Mouse (Mus musculus) left cerebral cortex, adult 6 months (tissue): ENCODE results near the gene Gm28051. TPM values are rescaled to one million over a fixed set of nuclear protein-coding genes. Genes with fewer than 3 reads are reported as not detected.

Experiments used
- long read RNA-seq, 2 experiments: library from polyadenylated mRNA; unstranded; transcript quantifications; one replicate each; pipeline ENCODE4 v2.0.0; 2019 to 2020
- polyA plus RNA-seq: library from polyadenylated mRNA; unstranded; fragments of <200 nt; fragmentation: Nextera tagmentation; gene quantifications from 2 replicates; pipeline ENCODE4 v1.2.3, GENCODE M21; 2021

Gm28051 gene
- polyA plus RNA-seq, result not detected in 2 replicates
- long read RNA-seq, experiment 1, partial matches to known transcripts, result 1 of 12 reads
- long read RNA-seq, experiment 1, other reads (novel, unspliced or antisense), result 11 of 12 reads
- long read RNA-seq, experiment 2, partial matches to known transcripts, result 0 of 14 reads
- long read RNA-seq, experiment 2, other reads (novel, unspliced or antisense), result 14 of 14 reads

GRCm38 (mm10) chr12:102757689-102758402 is at the start of gene Gm28051, which contains the start of the genes Gon7 and Ubr7:
Gm28051 (minus strand) TSS chr12:102757765.
Gon7 (minus strand) TSS chr12:102757803.
Ubr7 (plus strand) TSS chr12:102757967.

GRCm38 (mm10) chr12:102758403-102758756 is 815 bp upstream of the Gm28051 start, which contains the start of gene Gm20604:
Gm20604 (minus strand) TSS chr12:102758672.

GRCm38 (mm10) chr12:102743589-102744574 is 13.7 kb downstream of the Gm28051 start, which contains the start of the genes Moap1 and Tmem251:
Moap1 (minus strand) TSS chr12:102743661.
Tmem251 (plus strand) TSS chr12:102743762.

GRCm38 (mm10) chr12:102704457-102705198 is 52.9 kb downstream of the Gm28051 start, which contains the start of gene Itpk1:
Itpk1 (minus strand) TSS chr12:102704930.

Other genes with a start within 250 kb of the Gm28051 start
- gene Chga, start 202.8 kb downstream of the Gm28051 start, polyA plus RNA-seq, result 112 and 202 TPM in 2 replicates
- gene Itpk1, start 52.8 kb downstream of the Gm28051 start, polyA plus RNA-seq, result 32.2 and 33.5 TPM in 2 replicates
- gene Moap1, start 14.1 kb downstream of the Gm28051 start, polyA plus RNA-seq, result 42.5 and 55.0 TPM in 2 replicates
- gene Tmem251, start 14.0 kb downstream of the Gm28051 start, polyA plus RNA-seq, result 3.7 and 7.1 TPM in 2 replicates
- 26.5 and 29.7 TPM in 2 replicates for gene Gon7, start within 50 bp of the Gm28051 start, polyA plus RNA-seq
- gene Ubr7, start 202 bp upstream of the Gm28051 start, polyA plus RNA-seq, result 22.8 and 24.7 TPM in 2 replicates
- gene Gm20604, start 907 bp upstream of the Gm28051 start, polyA plus RNA-seq, result 25.6 and 25.9 TPM in 2 replicates
- 1.6 and 6.6 TPM in 2 replicates for gene Btbd7, start 120.7 kb upstream of the Gm28051 start, polyA plus RNA-seq
- not detected in 2 replicates for gene Cox8c, start 141.6 kb upstream of the Gm28051 start, polyA plus RNA-seq
- gene Unc79, start 191.1 kb upstream of the Gm28051 start, polyA plus RNA-seq, result 3.8 and 4.4 TPM in 2 replicates